ENCODE assay signal across 22 mouse cellular contexts in genomic region chr6:114245665-114246064, GRCm38 (mm10). TPM values are rescaled to one million over a fixed set of nuclear protein-coding genes. Genes with fewer than 3 reads are reported as not detected.
DNase-seq lines count a peak whose midpoint lies in the region; ATAC-seq and TF ChIP-seq lines count a peak whose summit lies in the region.
"Had no signal": no experiment of that assay in that cellular context is flagged by ENCODE, and none has a peak within 500 bp of the region (broad histone marks: within the 10 kb centered on the region; RNA-seq: fewer than 3 reads in every experiment).

No protein-coding gene starts in this region.

- 29% methylated on average over 11 of the region's 11 CpGs for WGBS in cerebellum, adult 2 months
- 59% methylated on average over 11 of the region's 11 CpGs for WGBS in forebrain, embryonic 14.5 days
- WGBS in forebrain, embryonic 16.5 days = 47% methylated on average over 11 of the region's 11 CpGs

- no peaks in the 10 kb centered on the region for H3K9me3 ChIP-seq in forebrain, embryonic 14.5 days (replicated peaks; ENCODE audit: control insufficient read depth, low read length)
- H3K9me3 ChIP-seq in forebrain, embryonic 16.5 days (ENCODE audit: control insufficient read depth, low read length) = no peaks in the 10 kb centered on the region
- H3K9me3 ChIP-seq: forebrain, embryonic 10.5 days; forebrain, embryonic 13.5 days; heart, embryonic 12.5 days; heart, embryonic 15.5 days had no signal

- no peaks in the 10 kb centered on the region for H3K36me3 ChIP-seq in forebrain, embryonic 14.5 days (ENCODE audit: control insufficient read depth, insufficient read depth, low read length)
- no peaks in the 10 kb centered on the region for H3K36me3 ChIP-seq in forebrain, embryonic 16.5 days (ENCODE audit: control insufficient read depth, insufficient read depth)
- H3K36me3 ChIP-seq: forebrain, embryonic 10.5 days; heart, embryonic 12.5 days; heart, embryonic 15.5 days had no signal

- no peak for ATAC-seq in forebrain, embryonic 14.5 days
- no peak for ATAC-seq in forebrain, embryonic 16.5 days
- ATAC-seq: activated CD4-positive, CD25-positive, alpha-beta regulatory T cell, adult 4 months; forebrain, embryonic 13.5 days; hindbrain, embryonic 16.5 days; inflammation-experienced regulatory T-cells, adult 6 months; intestine, embryonic 16.5 days had no signal

- peak; percentile 83 to 85 for DNase-seq in cerebellum, postnatal 10 days
- no peak for DNase-seq in cerebellum, adult 2 months
- DNase-seq in forebrain, embryonic 14.5 days (ENCODE audit: low spot score) = peak; percentile 39
- peak; percentile 73 for DNase-seq in left cerebral cortex, postnatal 4 days
- DNase-seq in left cerebral cortex, postnatal 25 days (ENCODE audit: low spot score in 2 of 2) = no peak
- DNase-seq: adrenal gland, adult 8-10 months; adrenal gland, postnatal 25 days; cerebellum, adult 8-10 months; gastrocnemius, postnatal 25 days; heart, adult 18-20 months; heart, postnatal 10 days; heart, postnatal 36 days; kidney, adult 18-20 months had no signal

- no peak overlapping the region for H3K27ac ChIP-seq in cerebellum, adult 2 months (ENCODE audit: insufficient read depth, low read length)
- no peak overlapping the region for H3K27ac ChIP-seq in forebrain, embryonic 14.5 days (ENCODE audit: low read depth, low read length)
- no peak overlapping the region for H3K27ac ChIP-seq in forebrain, embryonic 16.5 days (ENCODE audit: low read length)
- H3K27ac ChIP-seq: forebrain, embryonic 10.5 days; forebrain, embryonic 13.5 days; heart, embryonic 15.5 days had no signal

- no peaks in the 10 kb centered on the region for H3K27me3 ChIP-seq in cerebellum, adult 2 months (ENCODE audit: control insufficient read depth, insufficient read depth, low read length)
- H3K27me3 ChIP-seq in forebrain, embryonic 14.5 days (replicated peaks; ENCODE audit: control insufficient read depth, insufficient read depth, low read length) = no peaks in the 10 kb centered on the region
- no peaks in the 10 kb centered on the region for H3K27me3 ChIP-seq in forebrain, embryonic 16.5 days (replicated peaks; ENCODE audit: control insufficient read depth, insufficient read depth, low read length)
- H3K27me3 ChIP-seq: forebrain, embryonic 13.5 days had no signal

- H3K4me3 ChIP-seq in cerebellum, adult 2 months (replicated peaks; ENCODE audit: insufficient read depth, low read depth, low read length) = no peak overlapping the region
- H3K4me3 ChIP-seq in forebrain, embryonic 14.5 days (ENCODE audit: low read depth, low read length) = no peak overlapping the region
- H3K4me3 ChIP-seq in forebrain, embryonic 16.5 days (replicated peaks; ENCODE audit: low read length) = no peak overlapping the region
- H3K4me3 ChIP-seq: forebrain, embryonic 10.5 days; forebrain, embryonic 13.5 days; heart, embryonic 12.5 days; heart, embryonic 15.5 days had no signal

- no peak for TF ChIP-seq CTCF in cerebellum, adult 2 months (IDR thresholded peaks at IDR 0.05; ENCODE audit: borderline replicate concordance, insufficient read depth, low read depth, low read length)

- H3K9ac ChIP-seq in forebrain, embryonic 14.5 days (ENCODE audit: low read length) = no peak overlapping the region
- no peak overlapping the region for H3K9ac ChIP-seq in forebrain, embryonic 16.5 days (replicated peaks; ENCODE audit: low read depth, low read length)
- H3K9ac ChIP-seq: forebrain, embryonic 13.5 days; heart, embryonic 12.5 days; heart, embryonic 15.5 days had no signal

- intact Hi-C loops in left cerebral cortex, postnatal 4 days (cut with DNase I) = no loop called here
- intact Hi-C loops in left cerebral cortex, postnatal 25 days (cut with DNase I) = no loop called here

- no peaks in the 10 kb centered on the region for H3K4me1 ChIP-seq in cerebellum, adult 2 months (ENCODE audit: control insufficient read depth, insufficient read depth, low read length)
- no peaks in the 10 kb centered on the region for H3K4me1 ChIP-seq in forebrain, embryonic 14.5 days (ENCODE audit: control insufficient read depth, insufficient read depth, low read length)
- peaks cover 5% of the 10 kb centered on the region; the same call in 1 of the 2 replicates for H3K4me1 ChIP-seq in forebrain, embryonic 16.5 days (replicated peaks; ENCODE audit: control insufficient read depth, insufficient read depth, low read length)
- H3K4me1 ChIP-seq: heart, embryonic 12.5 days; heart, embryonic 15.5 days had no signal

- no peak for TF ChIP-seq POLR2A in cerebellum, adult 2 months (IDR thresholded peaks at IDR 0.05; ENCODE audit: borderline replicate concordance, insufficient read depth, low read length)

- no peak overlapping the region for H3K4me2 ChIP-seq in forebrain, embryonic 14.5 days (ENCODE audit: low read length)
- H3K4me2 ChIP-seq in forebrain, embryonic 16.5 days (ENCODE audit: low read length) = no peak overlapping the region
- H3K4me2 ChIP-seq: forebrain, embryonic 13.5 days; heart, embryonic 12.5 days; heart, embryonic 15.5 days had no signal

RNA-seq across cellular contexts. Expression of gene Slc6a1, which starts 36.8 kb away (rescaled TPM):
- 483 and 522 TPM in 2 replicates for polyA plus RNA-seq in cerebellum, adult 2 months (2012; rRNA removed)
- polyA plus RNA-seq in forebrain, embryonic 14.5 days (2014; fragmentation: Nextera tagmentation; extraction: Ambion mirVana) = 74.0 and 95.1 TPM in 2 replicates
- polyA plus RNA-seq in forebrain, embryonic 16.5 days (2015; fragmentation: Nextera tagmentation; extraction: Ambion mirVana) = 107 and 138 TPM in 2 replicates
- total RNA-seq in left cerebral cortex, postnatal 4 days (2021) = 100 to 1,000 TPM; 190 to 242 TPM
- 100 to 1,000 TPM; 303 to 326 TPM for total RNA-seq in left cerebral cortex, postnatal 25 days (2021)
- total RNA-seq: adrenal gland, postnatal 25 days had no signal
- polyA plus RNA-seq: intestine, embryonic 16.5 days had no signal

Comparison
In these comparisons a context has a peak if more than half of its experiments do, and no peak if none do; other contexts are left out.
1. DNase-seq: peak in cerebellum, postnatal 10 days (2 of 2), forebrain, embryonic 14.5 days (single experiment) and left cerebral cortex, postnatal 4 days (single experiment); none in cerebellum, adult 2 months (0 of 2) and left cerebral cortex, postnatal 25 days (0 of 2).